Comparison of ENCODE assay signal across 11 mouse cellular contexts in genomic region chr8:77437807-77438493, GRCm38 (mm10).
A peak's percentile ranks its signal among the peaks of the same experiment; 100 is the strongest.
DNase-seq lines count a peak whose midpoint lies in the region; ATAC-seq lines count a peak whose summit lies in the region.
"Had no signal": no experiment of that assay in that cellular context is flagged by ENCODE, and none has a peak within 500 bp of the region (broad histone marks: within the 10 kb centered on the region; RNA-seq: fewer than 3 reads in every experiment).

No protein-coding gene starts in this region.

- no peak overlapping the region for H3K4me2 ChIP-seq in hindbrain, embryonic 15.5 days
- H3K4me2 ChIP-seq in midbrain, embryonic 13.5 days (replicated peaks), result no peak overlapping the region
- no peak overlapping the region for H3K4me2 ChIP-seq in midbrain, embryonic 14.5 days (ENCODE audit: low read length)
- H3K4me2 ChIP-seq in neural tube, embryonic 14.5 days (ENCODE audit: low read depth, low read length), result no peak overlapping the region

- H3K9me3 ChIP-seq in hindbrain, embryonic 15.5 days, result no peaks in the 10 kb centered on the region
- no peaks in the 10 kb centered on the region for H3K9me3 ChIP-seq in hindbrain, embryonic 10.5 days
- H3K9me3 ChIP-seq in midbrain, embryonic 13.5 days, result no peaks in the 10 kb centered on the region
- no peaks in the 10 kb centered on the region for H3K9me3 ChIP-seq in midbrain, embryonic 14.5 days (ENCODE audit: control insufficient read depth, low read length)
- no peaks in the 10 kb centered on the region for H3K9me3 ChIP-seq in neural tube, embryonic 14.5 days (ENCODE audit: control insufficient read depth, low read length)
- H3K9me3 ChIP-seq: megakaryocyte, embryonic 14.5 days had no signal

- no peaks in the 10 kb centered on the region; the same call in 1 of the 2 replicates for H3K4me1 ChIP-seq in hindbrain, embryonic 15.5 days (replicated peaks)
- H3K4me1 ChIP-seq in hindbrain, embryonic 10.5 days (replicated peaks), result peaks cover 39% of the 10 kb centered on the region
- H3K4me1 ChIP-seq in midbrain, embryonic 13.5 days (replicated peaks), result peaks cover 12% of the 10 kb centered on the region
- H3K4me1 ChIP-seq in midbrain, embryonic 14.5 days (ENCODE audit: control insufficient read depth, insufficient read depth, low read length), result 0 out of 2 replicates have a peak, but pooled peaks cover 3% of the 10 kb centered on the region
- peaks cover 4% of the 10 kb centered on the region; the same call in 1 of the 2 replicates for H3K4me1 ChIP-seq in neural tube, embryonic 14.5 days (ENCODE audit: control insufficient read depth, insufficient read depth, low read length)

- H3K36me3 ChIP-seq in hindbrain, embryonic 15.5 days, result no peaks in the 10 kb centered on the region
- H3K36me3 ChIP-seq in hindbrain, embryonic 10.5 days, result no peaks in the 10 kb centered on the region
- H3K36me3 ChIP-seq in midbrain, embryonic 13.5 days, result no peaks in the 10 kb centered on the region
- H3K36me3 ChIP-seq in midbrain, embryonic 14.5 days (ENCODE audit: control insufficient read depth, insufficient read depth, low read length), result no peaks in the 10 kb centered on the region
- H3K36me3 ChIP-seq in neural tube, embryonic 14.5 days (ENCODE audit: control insufficient read depth, insufficient read depth, low read length), result no peaks in the 10 kb centered on the region

- no peaks in the 10 kb centered on the region for H3K27me3 ChIP-seq in hindbrain, embryonic 15.5 days
- no peaks in the 10 kb centered on the region for H3K27me3 ChIP-seq in hindbrain, embryonic 10.5 days (ENCODE audit: insufficient read depth, poor library complexity, severe bottlenecking)
- no peaks in the 10 kb centered on the region for H3K27me3 ChIP-seq in midbrain, embryonic 13.5 days
- no peaks in the 10 kb centered on the region for H3K27me3 ChIP-seq in midbrain, embryonic 14.5 days (ENCODE audit: control insufficient read depth, insufficient read depth, low read length)
- no peaks in the 10 kb centered on the region for H3K27me3 ChIP-seq in neural tube, embryonic 14.5 days (ENCODE audit: control insufficient read depth, insufficient read depth, low read length)
- H3K27me3 ChIP-seq: megakaryocyte, embryonic 14.5 days had no signal

- no peak overlapping the region for H3K27ac ChIP-seq in hindbrain, embryonic 15.5 days (replicated peaks)
- H3K27ac ChIP-seq in hindbrain, embryonic 10.5 days, result no peak overlapping the region
- H3K27ac ChIP-seq in midbrain, embryonic 13.5 days, result no peak overlapping the region
- H3K27ac ChIP-seq in midbrain, embryonic 14.5 days (replicated peaks; ENCODE audit: low read depth, low read length), result no peak overlapping the region
- H3K27ac ChIP-seq in neural tube, embryonic 14.5 days (ENCODE audit: low read depth, low read length), result no peak overlapping the region

- peak; percentile 44 for DNase-seq in adrenal gland, postnatal 10 days
- DNase-seq in adrenal gland, adult 2 months, result no peak
- DNase-seq in hindbrain, embryonic 10.5 days (ENCODE audit: low spot score), result no peak
- DNase-seq in midbrain, embryonic 14.5 days, result no peak
- no peak for DNase-seq in thymus, postnatal 4 days
- DNase-seq: gastrocnemius, postnatal 10 days; kidney, postnatal 25 days had no signal

- no peak overlapping the region for H3K9ac ChIP-seq in hindbrain, embryonic 15.5 days
- H3K9ac ChIP-seq in midbrain, embryonic 13.5 days (replicated peaks), result no peak overlapping the region
- H3K9ac ChIP-seq in midbrain, embryonic 14.5 days (replicated peaks; ENCODE audit: low read length), result no peak overlapping the region
- H3K9ac ChIP-seq in neural tube, embryonic 14.5 days (replicated peaks; ENCODE audit: low read depth, low read length), result no peak overlapping the region

- WGBS in hindbrain, embryonic 15.5 days, result 53% methylated on average over 9 of the region's 9 CpGs
- WGBS in hindbrain, embryonic 10.5 days, result 72% methylated on average over 9 of the region's 9 CpGs
- WGBS in midbrain, embryonic 13.5 days, result 70% methylated on average over 9 of the region's 9 CpGs
- 67% methylated on average over 9 of the region's 9 CpGs for WGBS in midbrain, embryonic 14.5 days
- WGBS in neural tube, embryonic 14.5 days, result 56% methylated on average over 9 of the region's 9 CpGs

- H3K4me3 ChIP-seq in hindbrain, embryonic 15.5 days, result no peak overlapping the region
- H3K4me3 ChIP-seq in hindbrain, embryonic 10.5 days, result no peak overlapping the region
- H3K4me3 ChIP-seq in midbrain, embryonic 13.5 days (replicated peaks), result no peak overlapping the region
- no peak overlapping the region for H3K4me3 ChIP-seq in midbrain, embryonic 14.5 days (replicated peaks; ENCODE audit: low read depth, low read length)
- no peak overlapping the region for H3K4me3 ChIP-seq in neural tube, embryonic 14.5 days (ENCODE audit: low read depth, low read length)
- H3K4me3 ChIP-seq: megakaryocyte, embryonic 14.5 days had no signal

- peak; percentile 51; the same call in 1 of the 2 replicates for ATAC-seq in hindbrain, embryonic 15.5 days (ENCODE audit: low FRiP score, low read depth)
- peak; percentile 57 for ATAC-seq in midbrain, embryonic 13.5 days
- no peak for ATAC-seq in midbrain, embryonic 14.5 days (ENCODE audit: low FRiP score, low TSS enrichment)
- peak; percentile 61 for ATAC-seq in neural tube, embryonic 14.5 days (ENCODE audit: low read depth)
